Mouse (Mus musculus) megakaryocyte, adult 5-6 weeks (primary cell): ENCODE results near the gene Usp7. TPM values are rescaled to one million over a fixed set of nuclear protein-coding genes. Genes with fewer than 3 reads are reported as not detected.
"Not testable (repeated sequence)": the region's sequence is repeated elsewhere in the genome, so short reads cannot be mapped to it uniquely, and the experiment has no call there.

Experiments
- ATAC-seq: 2 replicates; pipeline ENCODE4 v1.8.0; 2016; ENCODE audit warnings: mild to moderate bottlenecking, inconsistent platforms; ENCODE audit not compliant: poor library complexity, severe bottlenecking
- total RNA-seq, 2 experiments: library from RNA; stranded (forward) in 1 of 2; stranded (reverse) in 1 of 2; fragments of 153-499, 151-499 nt in 1 of 2; fragments of 221-1000, 200-1000 nt in 1 of 2; gene quantifications; 2 replicates each; pipeline versions ENCODE4 v1.2.3 to v1.2.4; 2015 to 2017

Gene Usp7
- total RNA-seq, 2 experiments from 2014 or later: 122 to 132 TPM

DNA sequence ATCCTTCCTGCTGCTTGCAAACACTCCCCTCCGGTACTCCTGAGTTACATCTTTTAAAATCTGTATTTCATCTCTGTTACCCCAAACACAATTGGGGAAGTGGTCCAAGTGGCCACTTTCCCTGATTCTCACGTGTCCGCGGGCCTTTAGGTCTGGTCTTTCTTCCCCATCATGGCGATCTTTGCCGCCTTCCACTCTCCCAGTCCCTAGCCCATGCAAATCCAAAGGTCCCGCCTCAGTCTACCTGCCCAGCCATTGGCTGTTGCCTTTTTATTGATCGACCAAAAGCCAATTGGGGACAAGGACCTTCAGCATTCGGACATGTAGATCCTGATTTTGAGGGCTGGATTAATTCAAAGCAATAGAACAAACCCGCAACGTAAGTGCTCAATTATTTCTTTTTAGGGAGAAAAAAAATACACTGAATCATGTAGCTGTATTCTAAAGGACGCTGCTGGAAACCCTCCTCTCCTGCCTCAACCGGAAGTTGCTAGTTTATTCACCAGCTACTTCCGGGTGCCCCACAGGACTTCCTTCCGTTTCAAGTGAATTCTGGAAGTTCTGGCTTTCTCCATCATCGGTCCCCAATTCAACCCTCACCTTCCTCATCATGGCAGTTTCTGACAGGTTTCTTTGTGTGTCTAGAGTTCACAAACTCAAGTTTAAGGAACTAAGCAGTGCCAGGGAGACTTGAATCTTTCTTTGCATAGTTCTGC, 8.8 kb downstream of the Usp7 start:
- peak; percentile 27 for ATAC-seq

DNA sequence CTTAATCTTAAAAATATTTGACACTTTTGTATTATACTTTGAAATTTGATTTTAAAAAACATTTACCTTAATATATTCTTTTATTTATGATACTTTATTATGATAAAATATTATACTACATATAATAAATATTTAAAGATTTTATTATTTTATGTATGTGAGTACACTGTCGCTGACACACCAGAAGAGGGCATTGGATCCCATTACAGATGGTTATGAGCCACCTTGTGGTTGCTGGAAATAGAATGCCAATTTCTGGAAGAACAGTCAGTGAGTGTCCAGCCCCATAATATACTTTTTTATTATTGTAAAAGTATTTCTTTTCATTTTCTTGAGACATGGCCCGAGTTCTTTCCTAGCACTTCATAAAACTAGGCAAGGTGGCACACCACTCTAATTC, 10.4 kb downstream of the Usp7 start:
- ATAC-seq: no peak

DNA sequence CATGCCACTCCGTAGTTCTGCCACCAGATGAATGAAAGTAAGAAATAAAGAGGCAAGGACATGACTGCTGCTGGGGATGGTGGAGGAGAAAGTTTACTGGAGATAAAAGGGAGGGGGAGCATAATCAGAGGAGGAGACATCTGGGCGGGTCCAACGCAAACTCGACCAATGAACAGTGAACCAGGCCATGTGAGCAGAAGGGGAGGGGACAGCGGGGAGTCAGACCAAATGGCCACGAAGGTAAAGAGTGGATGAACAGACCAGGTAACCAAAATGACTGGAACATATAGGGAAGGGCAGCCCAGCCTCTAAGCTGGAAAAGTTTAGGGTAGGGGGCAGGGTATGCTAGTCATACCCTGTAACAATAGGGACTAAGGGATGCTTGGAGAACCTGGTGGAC, 10.9 kb downstream of the Usp7 start:
- no peak for ATAC-seq

DNA sequence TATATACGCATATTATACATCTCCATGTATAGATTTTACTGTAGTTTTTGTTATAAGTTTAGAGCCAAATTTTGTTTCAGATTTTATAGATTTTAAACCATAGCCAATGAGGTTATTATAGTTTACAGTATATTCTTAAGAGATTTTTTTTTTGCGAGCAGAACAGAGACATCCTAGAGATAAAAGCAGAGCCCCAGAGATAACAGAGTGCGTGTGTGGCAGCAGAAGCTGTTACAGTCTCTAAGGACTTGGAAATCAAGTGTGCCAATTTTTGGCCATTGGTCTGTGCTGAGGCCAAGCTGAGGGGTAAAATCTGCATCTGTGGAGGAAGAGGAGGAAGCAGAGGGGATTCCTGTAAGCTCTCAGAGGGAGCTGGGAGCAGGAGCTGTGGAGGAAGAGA, 11.9 kb downstream of the Usp7 start:
- no peak for ATAC-seq

DNA sequence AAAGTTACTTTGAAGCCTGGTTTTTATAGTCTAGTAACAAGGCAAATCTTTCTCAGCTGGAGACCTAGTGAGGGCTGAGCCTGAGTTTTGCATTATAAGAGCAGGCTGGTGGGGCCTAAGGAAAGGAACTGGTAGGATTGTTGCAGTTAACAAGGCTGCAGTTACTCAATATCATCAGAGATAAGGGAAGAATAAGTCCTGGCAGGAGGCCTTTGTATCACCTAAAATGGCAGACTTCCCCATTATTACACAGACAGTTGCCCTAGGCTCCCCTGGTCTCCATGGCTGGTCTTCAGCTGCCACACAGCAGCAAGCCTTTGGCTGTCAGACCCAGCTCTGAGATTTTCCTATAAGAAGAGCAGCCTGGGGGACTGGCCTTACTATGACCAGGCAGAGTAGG, 13.4 kb downstream of the Usp7 start:
- peak; percentile 63; the same call in 1 of the 2 replicates for ATAC-seq

DNA sequence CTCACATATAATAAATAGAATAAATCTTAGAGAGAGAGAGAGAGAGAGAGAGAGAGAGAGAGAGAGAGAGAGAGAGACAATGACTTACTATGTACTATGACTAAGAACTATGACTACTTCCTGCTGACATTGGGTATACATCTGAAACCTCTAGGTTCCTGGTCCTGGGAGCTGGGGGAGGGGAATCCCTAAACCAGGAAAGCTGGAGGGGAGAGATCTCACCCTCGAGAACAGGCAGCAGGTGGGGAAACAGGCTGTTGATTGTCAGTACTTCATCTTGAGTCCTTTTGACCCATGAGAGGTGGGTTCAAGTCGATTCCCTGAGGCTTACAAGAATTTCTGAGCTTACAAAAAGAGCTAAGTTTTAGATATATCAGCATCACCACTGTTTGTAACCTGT, 14.9 kb downstream of the Usp7 start:
- no peak for ATAC-seq

DNA sequence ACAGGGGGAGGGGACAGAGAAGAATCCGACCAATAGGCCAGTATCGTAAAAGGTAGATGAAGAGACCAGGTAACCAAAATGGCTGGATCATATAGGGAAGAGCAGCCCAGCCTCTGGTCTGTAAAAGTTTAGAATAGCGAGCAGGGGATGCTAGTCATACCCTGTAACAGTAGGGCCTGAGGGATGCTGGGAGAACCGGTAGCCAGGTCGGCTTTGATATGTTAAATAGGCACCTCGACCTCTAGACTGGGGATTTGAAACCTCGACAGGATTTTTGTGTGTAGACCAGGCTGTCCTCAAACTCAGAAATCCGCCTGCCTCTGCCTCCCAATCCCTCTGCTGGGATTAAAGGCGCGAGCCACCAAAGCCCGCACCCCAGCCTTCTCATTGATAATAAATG, 15.5 kb downstream of the Usp7 start:
- ATAC-seq: no peak

DNA sequence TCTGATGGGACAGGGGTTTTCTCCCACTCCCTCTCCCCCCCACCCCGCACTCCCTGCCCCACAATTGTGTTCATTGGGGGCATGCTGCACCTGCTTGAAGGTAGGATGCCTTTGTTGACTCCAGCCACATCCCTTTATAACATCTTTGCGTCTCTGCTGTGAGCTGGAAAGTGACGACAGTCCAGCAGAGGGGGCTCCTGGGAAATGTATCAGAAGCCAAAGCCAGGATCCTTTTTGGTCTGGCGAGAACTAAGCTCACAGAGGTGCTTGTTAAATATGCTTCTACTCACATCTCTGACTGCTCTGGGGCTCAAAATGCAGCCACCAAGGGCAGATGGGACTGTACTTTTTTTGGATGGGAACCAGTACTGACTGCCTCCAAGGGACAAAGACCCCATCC, 21.0 kb downstream of the Usp7 start:
- no peak for ATAC-seq

DNA sequence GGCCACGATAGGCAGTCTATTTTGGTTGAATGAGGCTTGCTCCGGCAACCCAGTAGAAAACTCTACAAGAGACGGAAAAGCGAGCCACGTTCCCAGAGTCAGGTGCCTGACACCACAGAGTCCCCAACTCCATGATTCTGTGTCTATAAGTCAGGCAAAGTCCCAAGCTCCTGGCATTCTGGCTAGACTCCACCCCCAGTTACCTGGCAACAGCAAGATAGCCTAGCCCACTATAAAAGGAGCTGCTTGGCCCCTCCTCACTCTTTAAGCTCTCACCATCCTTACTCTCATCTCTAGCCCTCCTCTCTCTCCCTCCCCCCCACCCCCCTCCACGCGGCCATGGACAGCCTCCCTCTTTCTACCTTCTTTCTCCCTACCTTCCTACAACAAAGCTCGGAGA, 21.8 kb downstream of the Usp7 start:
- ATAC-seq: not testable (repeated sequence)

DNA sequence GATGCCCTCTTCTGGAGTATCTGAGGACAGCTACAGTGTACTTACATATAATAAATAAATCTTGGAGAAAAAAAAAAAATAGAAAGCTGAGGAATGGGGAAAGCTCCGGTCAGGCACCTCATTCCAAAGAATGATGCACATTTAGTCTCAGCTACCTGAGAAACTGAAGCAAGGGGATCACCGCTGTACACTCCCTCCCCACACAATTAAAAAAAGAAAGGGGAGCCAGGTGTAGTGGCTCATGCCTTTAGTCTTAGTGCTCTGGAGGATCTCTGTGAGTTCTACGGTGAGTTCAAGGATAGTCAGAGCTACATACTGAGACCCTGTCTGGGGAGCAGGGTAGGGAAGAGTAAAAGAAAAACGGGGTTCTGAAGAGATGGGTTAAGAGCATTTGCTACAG, 22.6 kb downstream of the Usp7 start:
- no peak for ATAC-seq

DNA sequence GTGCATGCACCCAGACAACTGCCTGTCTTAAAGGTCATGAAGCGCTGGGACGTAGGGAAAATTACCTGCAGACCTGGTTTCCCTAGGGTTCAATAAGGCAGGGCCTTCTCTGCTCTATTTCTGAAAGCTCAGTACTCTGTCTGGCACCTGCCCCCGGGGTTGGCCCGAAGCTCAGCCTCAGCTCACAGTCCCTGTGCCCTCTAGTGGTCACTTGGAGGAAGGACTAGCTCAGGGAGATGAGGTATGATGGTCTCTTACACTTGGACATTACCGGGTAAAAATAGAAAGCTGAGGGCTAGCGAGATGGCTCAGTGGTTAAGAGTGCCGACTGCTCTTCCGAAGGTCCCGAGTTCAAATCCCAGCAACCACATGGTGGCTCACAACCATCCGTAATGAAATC, 23.0 kb downstream of the Usp7 start:
- ATAC-seq: peak; percentile 91

DNA sequence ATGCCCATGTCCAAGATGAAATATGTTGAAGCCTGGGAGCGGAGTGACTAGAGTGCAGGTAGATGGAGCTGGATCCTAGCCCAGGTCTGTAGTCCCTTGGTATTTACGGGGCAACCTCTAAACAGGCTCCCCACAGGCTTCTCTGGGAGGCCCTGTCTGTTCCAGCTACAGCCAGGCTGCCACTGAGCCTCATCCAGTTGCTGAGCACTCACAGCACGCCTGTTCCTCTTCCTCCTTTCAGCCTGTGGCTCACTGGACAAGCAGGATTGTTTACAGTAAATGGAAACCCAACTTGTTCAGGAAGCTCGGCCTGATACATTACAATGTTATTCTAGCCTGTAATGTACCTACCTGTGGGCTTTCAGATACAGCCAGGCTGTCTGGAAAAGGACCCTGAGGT, 23.5 kb downstream of the Usp7 start:
- ATAC-seq: peak; percentile 56

DNA sequence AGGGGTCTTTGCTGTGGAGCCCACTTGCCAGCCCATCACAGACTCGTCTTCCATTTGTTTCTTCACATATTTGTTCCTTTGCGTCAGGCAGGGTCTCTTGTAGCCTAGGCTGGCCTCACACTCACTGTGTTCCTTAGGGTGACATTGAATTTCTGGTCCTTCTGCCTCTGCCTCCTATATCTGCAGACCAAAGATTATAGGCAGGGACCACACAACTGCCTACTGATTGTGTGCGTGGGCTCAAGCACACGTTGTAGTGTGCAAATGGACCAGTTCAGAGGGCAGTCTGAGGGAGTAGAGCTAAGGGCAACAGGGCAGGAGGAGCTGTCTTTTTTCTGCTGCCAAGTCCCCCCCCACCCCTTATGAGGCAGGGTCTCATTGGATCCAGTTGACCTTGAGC, 24.0 kb downstream of the Usp7 start:
- no peak for ATAC-seq

DNA sequence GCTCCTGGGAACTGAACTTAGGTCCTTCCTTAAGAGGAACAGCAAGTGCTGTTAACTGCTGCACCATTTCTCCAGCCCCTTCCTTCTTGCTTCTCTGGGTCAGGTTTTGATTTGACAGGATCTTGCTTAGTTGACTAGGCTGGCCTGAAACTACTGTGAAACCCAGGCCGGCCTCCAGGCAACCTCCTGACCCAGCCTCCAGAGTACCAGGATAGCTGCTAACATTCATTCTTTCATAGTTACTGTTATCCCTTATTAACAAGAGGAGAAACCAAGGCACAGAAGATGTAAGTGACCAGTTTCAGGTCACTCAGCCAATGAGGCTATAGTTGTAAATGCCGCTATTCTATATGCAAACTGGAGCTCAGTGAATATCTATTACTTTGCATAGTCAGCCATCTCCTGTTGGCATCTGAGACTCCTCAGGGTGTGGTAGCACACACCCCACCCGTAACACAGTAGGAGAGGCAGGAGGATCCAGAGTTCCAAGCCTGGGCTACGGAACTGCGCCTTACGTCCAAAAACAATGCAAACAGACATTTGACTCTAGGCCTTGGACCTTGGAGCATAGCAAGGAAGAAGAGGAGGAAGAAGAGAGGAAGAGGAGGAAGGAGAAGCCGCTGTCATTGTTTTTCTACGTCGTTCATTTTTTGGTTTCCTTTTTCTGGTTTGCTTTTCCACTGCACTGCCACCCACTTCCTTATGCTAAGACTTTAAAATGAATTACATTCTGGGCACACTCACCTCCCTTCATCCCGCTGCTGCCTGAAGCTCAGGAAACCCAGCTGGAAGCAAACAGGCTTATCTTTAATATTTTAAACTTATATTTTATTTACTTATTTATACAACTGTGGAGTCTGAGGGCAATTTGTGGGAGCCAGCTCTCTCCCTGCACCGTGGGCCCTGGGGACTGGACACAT, 24.7 kb downstream of the Usp7 start:
- no peak for ATAC-seq

DNA sequence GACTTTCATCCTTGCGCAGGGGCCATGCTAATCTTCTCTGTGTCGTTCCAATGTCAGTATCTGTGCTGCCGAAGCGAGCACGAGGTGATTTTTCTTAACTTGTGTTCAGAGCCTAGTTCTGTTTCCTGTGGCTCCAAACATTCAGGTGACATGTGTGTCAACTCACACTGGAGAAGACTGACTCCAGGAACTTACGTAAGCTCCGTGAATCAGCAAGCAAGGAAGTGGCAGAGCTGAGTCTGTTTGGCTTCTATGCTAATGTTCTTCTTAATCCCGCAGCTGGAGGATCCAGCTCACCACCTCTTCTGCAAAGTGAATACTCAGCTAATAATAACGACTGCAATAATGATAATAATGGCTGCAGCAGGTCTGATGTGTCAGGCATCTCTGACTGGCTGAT, 25.9 kb downstream of the Usp7 start:
- ATAC-seq: peak; percentile 75

DNA sequence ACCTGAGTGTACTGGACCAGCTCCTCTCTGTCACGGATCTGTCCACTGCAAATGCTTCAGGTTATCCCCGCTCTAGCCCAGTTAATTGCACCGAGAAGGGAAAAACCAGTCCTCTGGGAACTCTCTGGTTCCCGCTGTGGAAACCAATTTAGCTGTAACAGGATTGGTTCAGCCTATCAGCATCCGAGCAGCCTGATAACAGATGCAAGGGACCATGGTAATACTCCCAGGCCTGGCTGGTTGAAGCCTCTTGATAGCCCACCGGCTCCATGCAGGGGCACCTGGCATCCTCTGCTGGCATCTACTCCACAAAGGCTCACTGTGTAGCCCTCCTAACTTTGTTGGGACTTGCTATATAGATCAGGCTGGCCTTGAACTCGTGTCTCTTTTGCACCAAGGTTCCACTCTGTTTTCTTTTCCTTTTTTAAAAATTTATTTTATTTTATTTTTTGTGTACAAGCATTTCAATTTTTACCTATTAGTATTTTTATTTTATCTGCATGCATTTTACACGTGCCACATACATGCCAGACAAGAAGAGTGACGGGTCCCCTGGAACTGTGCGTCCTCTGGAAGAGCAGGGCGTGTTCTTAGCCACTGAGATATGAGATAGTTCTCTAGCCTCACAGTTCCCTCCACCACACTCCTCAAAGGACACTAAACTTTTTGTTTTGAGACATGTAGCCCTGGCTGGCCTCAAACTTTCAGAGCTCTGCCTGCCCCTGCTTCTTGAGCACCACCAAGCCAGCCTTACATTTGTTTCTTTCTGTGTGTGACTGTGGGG, 27.8 kb downstream of the Usp7 start:
- no peak for ATAC-seq

DNA sequence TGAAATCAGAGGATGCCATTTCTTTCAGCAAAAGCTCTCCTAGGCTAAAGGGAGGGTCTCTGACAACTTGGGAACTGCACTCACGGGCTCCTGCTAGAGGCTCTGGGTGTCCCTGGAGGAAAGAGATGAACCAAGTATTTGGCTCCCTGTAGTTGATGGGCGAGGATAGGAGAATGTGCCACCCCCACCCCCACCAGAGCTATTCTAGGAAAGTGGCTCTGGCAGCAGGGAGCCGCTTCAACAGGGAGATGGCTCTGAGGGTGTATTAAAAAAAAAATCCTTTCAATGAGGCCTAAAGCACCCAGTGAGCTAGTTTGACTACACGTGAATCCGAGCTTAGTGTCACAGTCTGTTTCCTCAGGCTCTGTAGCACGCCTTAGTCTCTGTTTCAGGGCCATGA, 29.1 kb downstream of the Usp7 start:
- no peak for ATAC-seq

DNA sequence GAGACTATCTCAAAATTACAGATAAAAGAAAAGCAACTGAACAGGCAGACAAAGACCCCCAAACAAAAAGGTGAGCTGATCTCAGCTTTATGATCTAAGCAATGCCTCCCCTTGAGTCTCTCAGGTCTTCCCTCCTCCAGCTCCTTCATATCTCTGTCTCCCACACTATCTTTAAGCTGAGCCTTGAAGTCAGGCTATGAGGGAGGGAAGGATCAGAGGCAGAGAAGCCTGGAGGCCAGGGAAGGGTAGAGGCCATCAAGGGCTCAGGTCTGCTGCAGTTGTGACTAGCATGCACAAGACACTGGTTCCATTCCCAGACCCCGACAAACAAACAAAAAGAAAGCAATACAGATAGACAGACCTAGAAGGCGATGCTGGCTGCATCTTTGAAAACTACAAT, 30.2 kb downstream of the Usp7 start:
- no peak for ATAC-seq

DNA sequence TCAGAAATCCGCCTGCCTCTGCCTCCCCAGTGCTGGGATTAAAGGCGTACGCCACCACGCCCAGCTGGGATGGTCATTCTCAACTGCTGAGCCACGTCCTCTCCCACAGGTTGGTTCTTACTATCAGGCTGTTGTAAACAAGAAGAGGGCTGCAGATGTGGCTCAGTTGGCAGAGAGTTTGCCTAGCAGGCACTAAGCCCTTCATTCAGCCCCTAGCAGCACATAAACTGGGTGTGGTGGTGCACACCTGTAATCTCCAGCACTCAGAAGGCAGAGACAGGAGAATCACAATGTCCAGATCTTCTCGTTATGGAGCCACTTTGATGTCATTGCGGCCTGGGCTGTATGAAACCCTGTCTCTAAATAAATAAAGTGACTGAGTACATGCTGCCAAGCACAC, 31.1 kb downstream of the Usp7 start:
- no peak for ATAC-seq

DNA sequence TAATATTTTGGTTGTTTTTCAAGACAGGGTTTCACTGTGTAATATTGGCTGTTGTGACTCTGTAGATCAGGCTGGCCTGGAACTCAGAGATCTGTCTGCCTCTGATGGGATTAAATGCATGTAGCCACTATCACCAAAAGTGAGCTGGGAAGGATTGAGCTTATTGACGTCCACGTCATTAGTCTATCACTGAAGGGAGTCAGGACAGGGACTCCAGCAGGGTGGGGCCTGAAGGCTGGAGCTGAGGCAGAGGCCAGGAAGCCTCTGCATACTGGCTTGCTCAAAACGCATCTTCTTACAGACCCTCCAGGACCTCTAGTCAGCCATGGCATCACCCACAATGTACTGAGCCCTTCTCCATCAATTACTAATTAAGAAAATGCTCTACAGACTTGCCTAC, 33.1 kb downstream of the Usp7 start:
- no peak for ATAC-seq

DNA sequence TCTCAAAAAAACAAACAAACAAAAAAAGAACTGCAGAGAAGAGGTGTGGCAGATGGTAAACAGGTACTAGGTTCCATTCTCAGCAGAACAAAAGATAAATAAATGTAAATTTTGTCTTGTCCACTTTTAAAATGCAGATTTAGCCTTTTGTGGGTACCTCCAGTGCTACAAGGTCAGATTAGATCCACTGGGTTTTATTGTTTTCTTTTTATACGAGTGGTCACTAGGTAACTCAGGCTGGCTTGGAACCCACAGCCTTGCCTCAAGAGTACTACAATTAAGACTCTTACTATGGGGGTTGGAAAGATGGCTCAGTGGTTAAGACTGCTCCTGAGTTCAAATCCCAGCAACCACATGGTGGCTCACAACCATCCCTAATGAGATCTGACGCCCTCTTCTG, 33.9 kb downstream of the Usp7 start:
- no peak for ATAC-seq

DNA sequence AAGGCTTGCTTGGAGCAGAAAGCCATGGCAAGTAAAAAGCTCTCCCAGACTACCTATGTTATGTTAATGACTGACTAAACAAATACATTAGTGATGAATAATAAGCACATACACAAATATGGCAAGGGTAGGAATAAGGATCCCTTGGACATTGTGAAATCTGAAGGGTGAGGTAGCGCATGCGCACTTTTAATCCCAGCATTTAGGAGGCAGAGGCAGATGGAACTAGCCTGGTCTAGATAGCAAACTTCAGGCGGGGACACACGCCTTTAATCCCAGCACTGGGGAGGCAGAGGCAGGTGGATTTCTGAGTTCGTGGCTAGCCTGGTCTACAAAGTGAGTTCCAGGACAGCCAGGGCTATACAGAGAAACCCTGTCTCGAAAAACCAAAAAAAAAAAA, 34.5 kb downstream of the Usp7 start:
- not testable (repeated sequence) for ATAC-seq
